Mouse (Mus musculus) ES-Bruce4 (cell line): ENCODE data around the gene Mb.

Source experiments
- CTCF ChIP-seq: IDR thresholded peaks from one replicate; pipeline ENCODE4 v1.8.1; 2011; ENCODE audit warnings: low read depth, low read length
- POLR2A ChIP-seq: IDR thresholded peaks from one replicate; pipeline ENCODE4 v1.8.1; 2011; ENCODE audit warnings: low read length; ENCODE audit not compliant: insufficient read depth

GRCm38 (mm10) chr15:77039211-77039700, 11.2 kb downstream of the Mb start:
- TF ChIP-seq CTCF (no peak), POLR2A (no peak)
